Mouse (Mus musculus): Measurements from ENCODE around the gene Imp4.
"Not testable (repeated sequence)": the region's sequence is repeated elsewhere in the genome, so short reads cannot be mapped to it uniquely, and the experiment has no call there.

The Imp4 gene

GRCm38 (mm10) chr1:34439215-34439960, at the start of gene Imp4, which contains the start of gene Ccdc115:
Imp4 (plus strand) TSS chr1:34439851.
Ccdc115 (minus strand) TSS chr1:34439672.
- in situ Hi-C loops (cut with MboI; ENCODE audit: low pct_unique_long_range_greater_than_20kb in 1 of 2, low sequenced_read_pairs in 2 of 2, unreplicated experiment in 1 of 2) = no loop called here

- in situ Hi-C loops (cut with MboI; ENCODE audit: low pct_unique_long_range_greater_than_20kb in 1 of 2, low sequenced_read_pairs in 2 of 2, unreplicated experiment in 1 of 2) = no loop called here
These were observed 43.3 kb upstream of the Imp4 start for GRCm38 (mm10) chr1:34396321-34396720.

GRCm38 (mm10) chr1:34399182-34399953, 40.3 kb upstream of the Imp4 start:
- in situ Hi-C loops (cut with MboI; ENCODE audit: low pct_unique_long_range_greater_than_20kb in 1 of 2, low sequenced_read_pairs in 2 of 2, unreplicated experiment in 1 of 2) = no loop called here

GRCm38 (mm10) chr1:34428466-34428865, 11.2 kb upstream of the Imp4 start:
- in situ Hi-C loops (cut with MboI; ENCODE audit: low pct_unique_long_range_greater_than_20kb in 1 of 2, low sequenced_read_pairs in 2 of 2, unreplicated experiment in 1 of 2) = no loop called here

- in situ Hi-C loops (cut with MboI; ENCODE audit: low pct_unique_long_range_greater_than_20kb in 1 of 2, low sequenced_read_pairs in 2 of 2, unreplicated experiment in 1 of 2) = no loop called here
These were observed 10.4 kb upstream of the Imp4 start for GRCm38 (mm10) chr1:34429281-34429680.

- in situ Hi-C loops (cut with MboI; ENCODE audit: low pct_unique_long_range_greater_than_20kb in 1 of 2, low sequenced_read_pairs in 2 of 2, unreplicated experiment in 1 of 2) = no loop called here
These were observed 8.7 kb upstream of the Imp4 start for GRCm38 (mm10) chr1:34430981-34431380.

- in situ Hi-C loops (cut with MboI; ENCODE audit: low pct_unique_long_range_greater_than_20kb in 1 of 2, low sequenced_read_pairs in 2 of 2, unreplicated experiment in 1 of 2) = no loop called here
These were observed 8.2 kb upstream of the Imp4 start for GRCm38 (mm10) chr1:34431431-34431830.

- in situ Hi-C loops (cut with MboI; ENCODE audit: low pct_unique_long_range_greater_than_20kb in 1 of 2, low sequenced_read_pairs in 2 of 2, unreplicated experiment in 1 of 2) = no loop called here
These were observed 7.3 kb upstream of the Imp4 start for GRCm38 (mm10) chr1:34432411-34432775.

- in situ Hi-C loops (cut with MboI; ENCODE audit: low pct_unique_long_range_greater_than_20kb in 1 of 2, low sequenced_read_pairs in 2 of 2, unreplicated experiment in 1 of 2) = no loop called here
These were observed 6.7 kb upstream of the Imp4 start for GRCm38 (mm10) chr1:34432776-34433481.

- in situ Hi-C loops (cut with MboI; ENCODE audit: low pct_unique_long_range_greater_than_20kb in 1 of 2, low sequenced_read_pairs in 2 of 2, unreplicated experiment in 1 of 2) = no loop called here
These were observed 5.6 kb upstream of the Imp4 start for GRCm38 (mm10) chr1:34433891-34434521.

GRCm38 (mm10) chr1:34434660-34435160, 4.9 kb upstream of the Imp4 start:
- in situ Hi-C loops (cut with MboI; ENCODE audit: low pct_unique_long_range_greater_than_20kb in 1 of 2, low sequenced_read_pairs in 2 of 2, unreplicated experiment in 1 of 2) = no loop called here

GRCm38 (mm10) chr1:34435371-34436120, 4.1 kb upstream of the Imp4 start:
- in situ Hi-C loops (cut with MboI; ENCODE audit: low pct_unique_long_range_greater_than_20kb in 1 of 2, low sequenced_read_pairs in 2 of 2, unreplicated experiment in 1 of 2) = no loop called here

- in situ Hi-C loops (cut with MboI; ENCODE audit: low pct_unique_long_range_greater_than_20kb in 1 of 2, low sequenced_read_pairs in 2 of 2, unreplicated experiment in 1 of 2) = no loop called here
These were observed 3.3 kb upstream of the Imp4 start for GRCm38 (mm10) chr1:34436374-34436773.

- in situ Hi-C loops (cut with MboI; ENCODE audit: low pct_unique_long_range_greater_than_20kb in 1 of 2, low sequenced_read_pairs in 2 of 2, unreplicated experiment in 1 of 2) = not testable (repeated sequence)
These were observed 2.3 kb upstream of the Imp4 start for GRCm38 (mm10) chr1:34437366-34437765.

GRCm38 (mm10) chr1:34438381-34439051, 1.1 kb upstream of the Imp4 start:
- in situ Hi-C loops (cut with MboI; ENCODE audit: low pct_unique_long_range_greater_than_20kb in 1 of 2, low sequenced_read_pairs in 2 of 2, unreplicated experiment in 1 of 2) = no loop called here

GRCm38 (mm10) chr1:34439961-34440630, 445 bp downstream of the Imp4 start:
- in situ Hi-C loops (cut with MboI; ENCODE audit: low pct_unique_long_range_greater_than_20kb in 1 of 2, low sequenced_read_pairs in 2 of 2, unreplicated experiment in 1 of 2) = no loop called here

GRCm38 (mm10) chr1:34443124-34443523, 3.5 kb downstream of the Imp4 start:
- in situ Hi-C loops (cut with MboI; ENCODE audit: low pct_unique_long_range_greater_than_20kb in 1 of 2, low sequenced_read_pairs in 2 of 2, unreplicated experiment in 1 of 2) = no loop called here
